Mouse (Mus musculus): ENCODE results near the gene Vsig8. TPM values are rescaled to one million over a fixed set of nuclear protein-coding genes. Genes with fewer than 3 reads are reported as not detected.

The Vsig8 gene
- total and polyA plus RNA-seq, 2 experiments from 2014 or later: 0.67 to 0.71 TPM

- 93% methylated on average over 4 of the region's 4 CpGs for WGBS
- Histone ChIP-seq H3K4me2 (ENCODE audit: low read depth) (no peak overlapping the region), H3K9me3 (ENCODE audit: low read length) (no peaks in the 10 kb centered on the region), H3K27me3 (ENCODE audit: insufficient read depth, low read length) (no peaks in the 10 kb centered on the region), H3K4me1 (ENCODE audit: insufficient read depth) (peaks cover 7% of the 10 kb centered on the region; the same call in 1 of the 2 replicates), H3K9ac (no peak overlapping the region), H3K4me3 (ENCODE audit: low read depth, low read length) (no peak overlapping the region), H3K27ac (ENCODE audit: low read depth, low read length) (no peak overlapping the region), H3K36me3 (ENCODE audit: insufficient read depth) (no peaks in the 10 kb centered on the region)
- DNase-seq: no peak
- TF ChIP-seq CTCF (IDR thresholded peaks at IDR 0.05; ENCODE audit: low read depth): no peak
- ATAC-seq: no peak
Measured at GRCm38 (mm10) chr1:172546062-172546461, 9.7 kb upstream of the Vsig8 start.

- no peak for ATAC-seq
Measured at GRCm38 (mm10) chr1:172548501-172548900, 7.2 kb upstream of the Vsig8 start.

GRCm38 (mm10) chr1:172549314-172549713, 6.4 kb upstream of the Vsig8 start:
- no peak for TF ChIP-seq CTCF (IDR thresholded peaks at IDR 0.05; ENCODE audit: low read depth)
- Histone ChIP-seq H3K4me3 (ENCODE audit: low read depth, low read length) (no peak overlapping the region), H3K9me3 (ENCODE audit: low read length) (no peaks in the 10 kb centered on the region), H3K36me3 (ENCODE audit: insufficient read depth) (no peaks in the 10 kb centered on the region), H3K27me3 (ENCODE audit: insufficient read depth, low read length) (no peaks in the 10 kb centered on the region), H3K4me1 (ENCODE audit: insufficient read depth) (peaks cover 9% of the 10 kb centered on the region; the same call in 1 of the 2 replicates), H3K27ac (ENCODE audit: low read depth, low read length) (no peak overlapping the region), H3K9ac (no peak overlapping the region), H3K4me2 (ENCODE audit: low read depth) (peak overlapping the region; percentile 65)
- DNase-seq (no peak), ATAC-seq (no peak)
- WGBS: 11% methylated on average over 2 of the region's 2 CpGs

More at GRCm38 (mm10) chr1:172548501-172548900, 7.2 kb upstream of the Vsig8 start:
- H3K27ac ChIP-seq (ENCODE audit: low read depth, low read length): no peak overlapping the region
- H3K4me3 ChIP-seq (ENCODE audit: low read depth, low read length): no peak overlapping the region
- no peak for TF ChIP-seq CTCF (IDR thresholded peaks at IDR 0.05; ENCODE audit: low read depth)
- no peaks in the 10 kb centered on the region for H3K9me3 ChIP-seq (ENCODE audit: low read length)
- no peaks in the 10 kb centered on the region for H3K36me3 ChIP-seq (ENCODE audit: insufficient read depth)
- H3K9ac ChIP-seq: no peak overlapping the region
- no peak overlapping the region for H3K4me2 ChIP-seq (ENCODE audit: low read depth)
- no peaks in the 10 kb centered on the region for H3K27me3 ChIP-seq (ENCODE audit: insufficient read depth, low read length)
- H3K4me1 ChIP-seq (ENCODE audit: insufficient read depth): peaks cover 9% of the 10 kb centered on the region; the same call in 1 of the 2 replicates
- DNase-seq: no peak
- 65% methylated on average over 7 of the region's 7 CpGs for WGBS

- Histone ChIP-seq H3K27ac (ENCODE audit: low read depth, low read length) (no peak overlapping the region), H3K4me3 (ENCODE audit: low read depth, low read length) (peak overlapping the region; percentile 40), H3K9me3 (ENCODE audit: low read length) (no peaks in the 10 kb centered on the region), H3K4me1 (ENCODE audit: insufficient read depth) (peaks cover 9% of the 10 kb centered on the region; the same call in 1 of the 2 replicates), H3K4me2 (ENCODE audit: low read depth) (peak overlapping the region; percentile 65), H3K36me3 (ENCODE audit: insufficient read depth) (no peaks in the 10 kb centered on the region), H3K9ac (peak overlapping the region; percentile 51), H3K27me3 (ENCODE audit: insufficient read depth, low read length) (no peaks in the 10 kb centered on the region)
- DNase-seq: no peak
- TF ChIP-seq CTCF (IDR thresholded peaks at IDR 0.05; ENCODE audit: low read depth): no peak
- ATAC-seq: no peak
- 4% methylated on average over 8 of the region's 8 CpGs for WGBS
Measured at GRCm38 (mm10) chr1:172549717-172550116, 6.0 kb upstream of the Vsig8 start.

GRCm38 (mm10) chr1:172550551-172550951, 5.2 kb upstream of the Vsig8 start:
- no peak for TF ChIP-seq CTCF (IDR thresholded peaks at IDR 0.05; ENCODE audit: low read depth)
- DNase-seq: peak; percentile 69
- peak; percentile 94 for ATAC-seq
- 2% methylated on average over 8 of the region's 8 CpGs for WGBS
- Histone ChIP-seq H3K4me3 (ENCODE audit: low read depth, low read length) (peak overlapping the region; percentile 40), H3K27me3 (ENCODE audit: insufficient read depth, low read length) (no peaks in the 10 kb centered on the region), H3K4me2 (ENCODE audit: low read depth) (peak overlapping the region; percentile 65), H3K27ac (ENCODE audit: low read depth, low read length) (0 out of 2 replicates have a peak overlapping the region, but pooled peaks have one; percentile 35), H3K9me3 (ENCODE audit: low read length) (no peaks in the 10 kb centered on the region), H3K4me1 (ENCODE audit: insufficient read depth) (peaks cover 9% of the 10 kb centered on the region; the same call in 1 of the 2 replicates), H3K36me3 (ENCODE audit: insufficient read depth) (no peaks in the 10 kb centered on the region), H3K9ac (peak overlapping the region; percentile 51)

GRCm38 (mm10) chr1:172551009-172551408, 4.7 kb upstream of the Vsig8 start:
- Histone ChIP-seq H3K27me3 (ENCODE audit: insufficient read depth, low read length) (no peaks in the 10 kb centered on the region), H3K4me3 (ENCODE audit: low read depth, low read length) (peak overlapping the region; percentile 40), H3K9me3 (ENCODE audit: low read length) (no peaks in the 10 kb centered on the region), H3K9ac (peak overlapping the region; percentile 51), H3K4me1 (ENCODE audit: insufficient read depth) (peaks cover 9% of the 10 kb centered on the region; the same call in 1 of the 2 replicates), H3K4me2 (ENCODE audit: low read depth) (peak overlapping the region; percentile 65), H3K27ac (ENCODE audit: low read depth, low read length) (no peak overlapping the region), H3K36me3 (ENCODE audit: insufficient read depth) (no peaks in the 10 kb centered on the region)
- ATAC-seq: no peak
- 36% methylated on average over 7 of the region's 7 CpGs for WGBS
- no peak for DNase-seq
- TF ChIP-seq CTCF (IDR thresholded peaks at IDR 0.05; ENCODE audit: low read depth): no peak

GRCm38 (mm10) chr1:172552623-172553022, 3.1 kb upstream of the Vsig8 start:
- Histone ChIP-seq H3K27me3 (ENCODE audit: insufficient read depth, low read length) (no peaks in the 10 kb centered on the region), H3K4me2 (ENCODE audit: low read depth) (no peak overlapping the region), H3K4me1 (ENCODE audit: insufficient read depth) (peaks cover 9% of the 10 kb centered on the region; the same call in 1 of the 2 replicates), H3K9ac (no peak overlapping the region), H3K9me3 (ENCODE audit: low read length) (no peaks in the 10 kb centered on the region), H3K4me3 (ENCODE audit: low read depth, low read length) (no peak overlapping the region), H3K36me3 (ENCODE audit: insufficient read depth) (no peaks in the 10 kb centered on the region), H3K27ac (ENCODE audit: low read depth, low read length) (no peak overlapping the region)
- DNase-seq (no peak), ATAC-seq (no peak)
- WGBS: 20% methylated on average over 1 of the region's 1 CpGs
- TF ChIP-seq CTCF (IDR thresholded peaks at IDR 0.05; ENCODE audit: low read depth): no peak
